Comparison of ENCODE assay signal across 9 mouse cellular contexts in the genomic region with DNA sequence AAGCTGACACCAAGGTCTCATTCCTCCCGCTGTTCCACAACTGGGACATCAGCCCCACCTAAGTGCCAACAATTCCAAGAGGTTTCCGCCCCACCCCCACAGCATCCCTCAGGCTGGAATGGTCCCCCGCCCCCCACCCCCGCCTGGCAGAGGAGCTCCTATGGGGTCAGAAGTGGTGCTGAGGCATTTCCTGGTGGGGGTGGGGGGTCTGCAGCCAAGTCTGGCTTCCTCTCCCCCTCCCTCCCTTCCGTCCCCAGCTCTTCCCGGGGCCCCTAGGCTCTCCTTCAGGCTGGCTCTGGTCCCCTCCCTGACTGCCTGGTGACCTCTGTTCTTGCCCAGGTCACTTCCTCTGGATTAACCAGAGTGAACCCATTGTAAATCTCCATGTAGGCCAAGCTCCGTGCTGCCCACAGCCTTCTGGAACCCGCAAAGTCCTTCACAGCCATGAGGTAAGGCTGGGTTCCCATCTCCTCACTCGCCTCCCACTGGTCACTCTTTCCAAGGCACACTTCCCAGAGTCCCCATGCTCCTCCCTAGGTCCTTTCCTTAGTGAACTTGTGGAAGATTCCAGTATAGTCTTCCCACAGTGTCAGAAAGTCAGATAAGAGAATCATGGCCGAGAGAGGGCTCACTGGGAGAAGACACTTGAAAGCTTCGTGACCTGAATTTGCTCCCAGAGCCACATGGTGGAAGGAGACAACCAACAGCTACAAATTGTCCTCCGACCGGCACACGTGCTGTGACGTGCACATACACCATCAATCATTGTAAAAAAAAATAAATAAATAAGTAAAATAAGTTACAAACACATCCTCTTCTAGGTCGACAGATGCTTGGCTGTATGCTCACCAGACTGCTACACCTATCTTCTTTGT. TPM values are rescaled to one million over a fixed set of nuclear protein-coding genes. Genes with fewer than 3 reads are reported as not detected.
DNase-seq lines count a peak whose midpoint lies in the region; ATAC-seq lines count a peak whose summit lies in the region.
"Had no signal": no experiment of that assay in that cellular context is flagged by ENCODE, and none has a peak within 500 bp of the region (broad histone marks: within the 10 kb centered on the region; RNA-seq: fewer than 3 reads in every experiment).

No protein-coding gene starts in this region.

- no peak for ATAC-seq in forebrain, embryonic 12.5 days (ENCODE audit: low FRiP score)
- peak; percentile 56 for ATAC-seq in liver, embryonic 16.5 days (ENCODE audit: low read depth)
- ATAC-seq in midbrain, embryonic 14.5 days (ENCODE audit: low FRiP score, low TSS enrichment): no peak

- H3K9me3 ChIP-seq in forebrain, embryonic 10.5 days: no peaks in the 10 kb centered on the region
- H3K9me3 ChIP-seq in forebrain, embryonic 12.5 days: no peaks in the 10 kb centered on the region
- no peaks in the 10 kb centered on the region for H3K9me3 ChIP-seq in liver, embryonic 16.5 days (replicated peaks; ENCODE audit: control insufficient read depth, low read length)
- H3K9me3 ChIP-seq in midbrain, embryonic 14.5 days (ENCODE audit: control insufficient read depth, low read length): no peaks in the 10 kb centered on the region

- WGBS in forebrain, embryonic 10.5 days: 43% methylated on average over 16 of the region's 16 CpGs
- 53% methylated on average over 16 of the region's 16 CpGs for WGBS in forebrain, embryonic 12.5 days
- 41% methylated on average over 15 of the region's 16 CpGs for WGBS in liver, embryonic 16.5 days (ENCODE audit: insufficient replicate concordance)
- WGBS in midbrain, embryonic 14.5 days: 50% methylated on average over 16 of the region's 16 CpGs

- H3K9ac ChIP-seq in forebrain, embryonic 12.5 days: no peak overlapping the region
- no peak overlapping the region for H3K9ac ChIP-seq in liver, embryonic 16.5 days (ENCODE audit: low read depth, low read length)
- no peak overlapping the region for H3K9ac ChIP-seq in midbrain, embryonic 14.5 days (replicated peaks; ENCODE audit: low read length)

- peaks cover 49% of the 10 kb centered on the region for H3K4me1 ChIP-seq in forebrain, embryonic 10.5 days
- peaks cover 11% of the 10 kb centered on the region for H3K4me1 ChIP-seq in forebrain, embryonic 12.5 days
- no peaks in the 10 kb centered on the region for H3K4me1 ChIP-seq in liver, embryonic 16.5 days (ENCODE audit: control insufficient read depth, low read depth, low read length)
- no peaks in the 10 kb centered on the region for H3K4me1 ChIP-seq in midbrain, embryonic 14.5 days (ENCODE audit: control insufficient read depth, insufficient read depth, low read length)

- peak overlapping the region; percentile 72 for H3K27ac ChIP-seq in forebrain, embryonic 10.5 days
- no peak overlapping the region for H3K27ac ChIP-seq in forebrain, embryonic 12.5 days
- H3K27ac ChIP-seq in liver, embryonic 16.5 days (ENCODE audit: low read length): no peak overlapping the region
- H3K27ac ChIP-seq in midbrain, embryonic 14.5 days (replicated peaks; ENCODE audit: low read depth, low read length): no peak overlapping the region

- no peaks in the 10 kb centered on the region for H3K27me3 ChIP-seq in forebrain, embryonic 10.5 days (ENCODE audit: poor library complexity, severe bottlenecking)
- 0 out of 2 replicates have a peak, but pooled peaks cover 3% of the 10 kb centered on the region for H3K27me3 ChIP-seq in forebrain, embryonic 12.5 days
- H3K27me3 ChIP-seq in liver, embryonic 16.5 days (ENCODE audit: control insufficient read depth, insufficient read depth, low read depth, low read length): no peaks in the 10 kb centered on the region
- no peaks in the 10 kb centered on the region for H3K27me3 ChIP-seq in midbrain, embryonic 14.5 days (ENCODE audit: control insufficient read depth, insufficient read depth, low read length)

- peaks cover 20% of the 10 kb centered on the region for H3K36me3 ChIP-seq in forebrain, embryonic 10.5 days (replicated peaks)
- peaks cover 12% of the 10 kb centered on the region for H3K36me3 ChIP-seq in forebrain, embryonic 12.5 days (replicated peaks)
- no peaks in the 10 kb centered on the region for H3K36me3 ChIP-seq in liver, embryonic 16.5 days (ENCODE audit: control insufficient read depth, insufficient read depth)
- H3K36me3 ChIP-seq in midbrain, embryonic 14.5 days (ENCODE audit: control insufficient read depth, insufficient read depth, low read length): no peaks in the 10 kb centered on the region

- peak overlapping the region; percentile 8; the same call in 1 of the 2 replicates for H3K4me3 ChIP-seq in forebrain, embryonic 10.5 days
- no peak overlapping the region for H3K4me3 ChIP-seq in forebrain, embryonic 12.5 days (replicated peaks)
- H3K4me3 ChIP-seq in liver, embryonic 16.5 days (ENCODE audit: low read depth, low read length): no peak overlapping the region
- H3K4me3 ChIP-seq in midbrain, embryonic 14.5 days (replicated peaks; ENCODE audit: low read depth, low read length): no peak overlapping the region

- no peak overlapping the region for H3K4me2 ChIP-seq in forebrain, embryonic 12.5 days
- H3K4me2 ChIP-seq in liver, embryonic 16.5 days (ENCODE audit: low read depth, low read length): no peak overlapping the region
- no peak overlapping the region for H3K4me2 ChIP-seq in midbrain, embryonic 14.5 days (ENCODE audit: low read length)

- DNase-seq in forebrain, embryonic 10.5 days (ENCODE audit: extremely low spot score, low spot score): no peak
- DNase-seq in embryo, embryonic 10 days (ENCODE audit: low spot score): peak; percentile 61
- peak; percentile 42 to 57 for DNase-seq in kidney, adult 8-10 months
- DNase-seq in layer of hippocampus, postnatal 10 days (ENCODE audit: low spot score in 2 of 2): no peak
- no peak for DNase-seq in right cerebral cortex, postnatal 25 days
- no peak for DNase-seq in midbrain, embryonic 14.5 days

RNA-seq across cellular contexts. Expression of a gene that starts 11.2 kb away (rescaled TPM):
- 21.3 and 22.3 TPM in 2 replicates for polyA plus RNA-seq in forebrain, embryonic 10.5 days (2016; fragmentation: Nextera tagmentation; extraction: Ambion mirVana)
- polyA plus RNA-seq in forebrain, embryonic 12.5 days (2016; fragmentation: Nextera tagmentation; extraction: Ambion mirVana): 12.6 and 15.1 TPM in 2 replicates
- polyA plus RNA-seq in liver, embryonic 16.5 days (2015; fragmentation: Nextera tagmentation; extraction: Ambion mirVana): 5.3 and 5.4 TPM in 2 replicates
- 10 to 100 TPM; 26.4 to 29.4 TPM for total RNA-seq in layer of hippocampus, postnatal 10 days (2021)
- polyA plus RNA-seq in midbrain, embryonic 14.5 days (2014; fragmentation: Nextera tagmentation; extraction: Ambion mirVana): 4.9 and 5.2 TPM in 2 replicates

RNA-seq across cellular contexts. Expression of a gene that starts 12.5 kb away (rescaled TPM):
- polyA plus RNA-seq in forebrain, embryonic 10.5 days (2016; fragmentation: Nextera tagmentation; extraction: Ambion mirVana): 43.3 and 47.5 TPM in 2 replicates
- 27.6 and 30.2 TPM in 2 replicates for polyA plus RNA-seq in forebrain, embryonic 12.5 days (2016; fragmentation: Nextera tagmentation; extraction: Ambion mirVana)
- 18.2 and 20.3 TPM in 2 replicates for polyA plus RNA-seq in liver, embryonic 16.5 days (2015; fragmentation: Nextera tagmentation; extraction: Ambion mirVana)
- total RNA-seq in layer of hippocampus, postnatal 10 days (2021): 1 to 10 TPM; 8.1 to 9.2 TPM
- 3.6 and 4.1 TPM in 2 replicates for polyA plus RNA-seq in midbrain, embryonic 14.5 days (2014; fragmentation: Nextera tagmentation; extraction: Ambion mirVana)
- total RNA-seq: neutrophil, adult 5-6 weeks had no signal

RNA-seq across cellular contexts. Expression of a gene that starts 13.3 kb away (rescaled TPM):
- polyA plus RNA-seq in forebrain, embryonic 10.5 days (2016; fragmentation: Nextera tagmentation; extraction: Ambion mirVana): 1.8 TPM in 2 replicates
- 11.1 and 13.4 TPM in 2 replicates for polyA plus RNA-seq in forebrain, embryonic 12.5 days (2016; fragmentation: Nextera tagmentation; extraction: Ambion mirVana)
- 0.07 and 0.14 TPM in 2 replicates for polyA plus RNA-seq in liver, embryonic 16.5 days (2015; fragmentation: Nextera tagmentation; extraction: Ambion mirVana)
- total RNA-seq in layer of hippocampus, postnatal 10 days (2021): 10 to 100 TPM; 64.3 to 71.5 TPM
- 7.7 and 9.4 TPM in 2 replicates for polyA plus RNA-seq in midbrain, embryonic 14.5 days (2014; fragmentation: Nextera tagmentation; extraction: Ambion mirVana)

RNA-seq across cellular contexts. Expression of a gene that starts 26.5 kb away (rescaled TPM):
- 0.47 TPM in 1 of 2 replicates, not detected in the other for polyA plus RNA-seq in forebrain, embryonic 10.5 days (2016; fragmentation: Nextera tagmentation; extraction: Ambion mirVana)
- 0.20 and 0.21 TPM in 2 replicates for polyA plus RNA-seq in forebrain, embryonic 12.5 days (2016; fragmentation: Nextera tagmentation; extraction: Ambion mirVana)
- 0.19 and 0.20 TPM in 2 replicates for polyA plus RNA-seq in liver, embryonic 16.5 days (2015; fragmentation: Nextera tagmentation; extraction: Ambion mirVana)
- not detected for total RNA-seq in layer of hippocampus, postnatal 10 days (2021)
- polyA plus RNA-seq in midbrain, embryonic 14.5 days (2014; fragmentation: Nextera tagmentation; extraction: Ambion mirVana): not detected in 2 replicates
- total RNA-seq: neutrophil, adult 5-6 weeks had no signal

RNA-seq across cellular contexts. Expression of a gene that starts 30.1 kb away (rescaled TPM):
- 116 and 122 TPM in 2 replicates for polyA plus RNA-seq in forebrain, embryonic 10.5 days (2016; fragmentation: Nextera tagmentation; extraction: Ambion mirVana)
- polyA plus RNA-seq in forebrain, embryonic 12.5 days (2016; fragmentation: Nextera tagmentation; extraction: Ambion mirVana): 146 and 155 TPM in 2 replicates
- 32.1 and 32.8 TPM in 2 replicates for polyA plus RNA-seq in liver, embryonic 16.5 days (2015; fragmentation: Nextera tagmentation; extraction: Ambion mirVana)
- 100 to 1,000 TPM; 128 to 130 TPM for total RNA-seq in layer of hippocampus, postnatal 10 days (2021)
- 213 and 233 TPM in 2 replicates for polyA plus RNA-seq in midbrain, embryonic 14.5 days (2014; fragmentation: Nextera tagmentation; extraction: Ambion mirVana)

Comparison
In these comparisons a context has a peak if more than half of its experiments do, and no peak if none do; other contexts are left out.
1. DNase-seq: peak in embryo, embryonic 10 days (single experiment) and kidney, adult 8-10 months (2 of 2); none in forebrain, embryonic 10.5 days (single experiment), layer of hippocampus, postnatal 10 days (0 of 2), right cerebral cortex, postnatal 25 days (single experiment) and midbrain, embryonic 14.5 days (single experiment).